Mouse (Mus musculus): ENCODE data around the gene Zgrf1. TPM values are rescaled to one million over a fixed set of nuclear protein-coding genes. Genes with fewer than 3 reads are reported as not detected.
A peak's percentile ranks its signal among the peaks of the same experiment; 100 is the strongest.

The Zgrf1 gene
- total and polyA plus RNA-seq, 3 experiments = 2.4 to 106 (median 36.5) TPM

DNA sequence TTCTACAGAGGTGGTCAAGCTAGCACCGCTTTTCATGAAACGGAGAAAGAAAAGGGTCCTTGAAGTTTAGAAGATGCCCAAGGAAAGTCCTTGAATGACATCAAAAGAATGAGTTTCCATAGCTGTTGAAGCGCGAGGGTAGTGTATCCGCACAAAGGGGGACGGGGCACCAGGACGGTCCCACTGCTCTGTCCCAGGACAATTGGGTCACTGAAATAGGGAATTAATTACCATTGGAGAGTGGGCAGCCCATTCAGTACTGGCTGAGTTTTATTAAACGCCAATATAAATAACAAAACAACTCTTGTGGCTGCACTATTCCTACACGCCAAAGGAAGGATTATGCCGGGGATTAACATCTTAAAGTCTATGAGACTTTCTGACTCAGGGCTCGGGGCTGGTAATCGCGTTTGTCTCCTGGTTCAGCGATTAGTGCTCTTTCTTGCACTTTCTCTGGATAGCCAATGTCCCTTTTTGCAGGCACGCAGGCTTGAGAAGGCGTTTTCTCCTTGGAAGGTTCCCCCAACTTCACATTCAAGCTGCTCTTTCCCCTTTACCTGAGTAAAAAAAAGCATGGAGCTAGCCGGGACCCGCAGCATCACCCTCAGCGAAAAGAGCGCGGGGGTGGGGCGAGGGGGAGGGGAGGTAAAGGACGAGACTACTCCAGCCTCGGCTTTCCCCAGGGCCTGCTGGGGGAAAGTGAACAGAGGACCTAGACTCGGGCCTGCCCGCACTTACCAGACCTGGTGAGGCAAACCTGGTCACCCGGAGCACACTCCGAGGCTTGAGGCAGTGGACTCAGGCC, 74.1 kb downstream of the Zgrf1 start:
- no peaks in the 10 kb centered on the region for H3K36me3 ChIP-seq (replicated peaks)
- H3K27me3 ChIP-seq (ENCODE audit: insufficient read depth, low read length) = peaks cover 61% of the 10 kb centered on the region
- DNase-seq (ENCODE audit: low spot score) (no peak), ATAC-seq (ENCODE audit: extremely low read depth, insufficient number of reproducible peaks, low FRiP score, poor library complexity, severe bottlenecking) (no peak)
- H3K9me3 ChIP-seq (replicated peaks) = no peaks in the 10 kb centered on the region
- peaks cover 42% of the 10 kb centered on the region for H3K4me1 ChIP-seq (ENCODE audit: insufficient read depth, low read depth, low read length)
- no peak overlapping the region; the same call in 1 of the 2 replicates for H3K4me3 ChIP-seq (ENCODE audit: low read depth, low read length)
- TF ChIP-seq TAL1 (conservative IDR thresholded peaks at IDR 0.05; ENCODE audit: low read depth, low read length) (no peak), GATA2 (IDR thresholded peaks at IDR 0.05; ENCODE audit: borderline replicate concordance, low read depth, low read length) (no peak), POLR2AphosphoS5 (IDR thresholded peaks at IDR 0.05; ENCODE audit: insufficient replicate concordance, low read depth, low read length) (no peak), CTCF (IDR thresholded peaks at IDR 0.05; ENCODE audit: low read depth, low read length) (no peak), GATA1 (IDR thresholded peaks at IDR 0.05; ENCODE audit: borderline replicate concordance, low read length) (no peak)

DNA sequence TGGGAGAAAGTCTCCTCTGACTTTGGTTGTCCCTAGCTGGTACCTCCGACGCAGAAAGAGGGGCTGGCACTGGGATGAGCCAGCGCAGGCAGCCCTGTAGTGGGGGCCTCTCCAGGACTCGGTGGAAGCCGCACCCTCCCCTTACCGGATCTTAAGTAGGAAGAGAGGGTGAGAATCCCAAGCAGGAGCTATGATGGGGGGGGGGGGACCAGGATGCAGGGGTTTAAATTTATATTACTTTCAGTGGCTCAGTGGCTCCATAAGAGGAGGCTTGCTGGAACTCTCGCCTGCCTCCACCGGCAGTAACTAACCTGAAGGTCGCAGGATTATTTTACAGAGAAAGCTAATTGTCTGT, 74.6 kb downstream of the Zgrf1 start:
- Histone ChIP-seq H3K36me3 (replicated peaks) (no peaks in the 10 kb centered on the region), H3K4me1 (ENCODE audit: insufficient read depth, low read depth, low read length) (peaks cover 48% of the 10 kb centered on the region), H3K9me3 (replicated peaks) (peaks cover 1% of the 10 kb centered on the region), H3K27me3 (ENCODE audit: insufficient read depth, low read length) (peaks cover 67% of the 10 kb centered on the region), H3K4me3 (ENCODE audit: low read depth, low read length) (no peak overlapping the region; the same call in 1 of the 2 replicates)
- no peak for ATAC-seq (ENCODE audit: extremely low read depth, insufficient number of reproducible peaks, low FRiP score, poor library complexity, severe bottlenecking)
- TF ChIP-seq GATA2 (IDR thresholded peaks at IDR 0.05; ENCODE audit: borderline replicate concordance, low read depth, low read length) = no peak
- no peak for TF ChIP-seq TAL1 (conservative IDR thresholded peaks at IDR 0.05; ENCODE audit: low read depth, low read length)
- no peak for TF ChIP-seq GATA1 (IDR thresholded peaks at IDR 0.05; ENCODE audit: borderline replicate concordance, low read length)
- no peak for TF ChIP-seq CTCF (IDR thresholded peaks at IDR 0.05; ENCODE audit: low read depth, low read length)
- TF ChIP-seq POLR2AphosphoS5 (IDR thresholded peaks at IDR 0.05; ENCODE audit: insufficient replicate concordance, low read depth, low read length) = no peak
- DNase-seq (ENCODE audit: low spot score) = no peak

- H3K4me1 ChIP-seq (ENCODE audit: insufficient read depth, low read depth, low read length) = peaks cover 54% of the 10 kb centered on the region
- no peak for ATAC-seq (ENCODE audit: extremely low read depth, insufficient number of reproducible peaks, low FRiP score, poor library complexity, severe bottlenecking)
- no peak for DNase-seq (ENCODE audit: low spot score)
- peaks cover 72% of the 10 kb centered on the region for H3K27me3 ChIP-seq (ENCODE audit: insufficient read depth, low read length)
- H3K9me3 ChIP-seq (replicated peaks) = peaks cover 7% of the 10 kb centered on the region
- H3K36me3 ChIP-seq (replicated peaks) = no peaks in the 10 kb centered on the region
- H3K4me3 ChIP-seq (ENCODE audit: low read depth, low read length) = peak overlapping the region; percentile 57; the same call in 1 of the 2 replicates
- no peak for TF ChIP-seq GATA2 (IDR thresholded peaks at IDR 0.05; ENCODE audit: borderline replicate concordance, low read depth, low read length)
- TF ChIP-seq TAL1 (conservative IDR thresholded peaks at IDR 0.05; ENCODE audit: low read depth, low read length) = no peak
- TF ChIP-seq GATA1 (IDR thresholded peaks at IDR 0.05; ENCODE audit: borderline replicate concordance, low read length) = no peak
- no peak for TF ChIP-seq CTCF (IDR thresholded peaks at IDR 0.05; ENCODE audit: low read depth, low read length)
- no peak for TF ChIP-seq POLR2AphosphoS5 (IDR thresholded peaks at IDR 0.05; ENCODE audit: insufficient replicate concordance, low read depth, low read length)
Observed at GRCm38 (mm10) chr3:127628311-127629184, 75.3 kb downstream of the Zgrf1 start.

DNA sequence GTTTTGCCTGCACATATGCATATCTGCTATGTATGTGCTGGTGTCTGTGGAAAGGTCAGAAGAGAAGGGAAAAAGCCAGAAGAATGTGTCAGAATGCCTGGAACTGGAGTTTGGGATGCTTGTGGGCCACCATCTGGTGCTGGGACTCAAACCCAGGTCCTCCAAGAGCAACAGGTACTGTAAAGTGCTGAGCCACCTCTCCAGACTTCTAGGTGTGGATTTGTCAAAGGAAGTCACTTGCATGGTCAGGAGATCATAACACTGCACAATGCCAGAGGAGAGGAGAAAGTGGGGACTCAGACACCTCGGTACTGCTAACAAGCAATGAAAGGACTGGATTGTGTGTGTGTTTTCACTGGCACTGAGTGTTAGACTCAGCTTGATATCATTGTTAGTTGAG, 76.9 kb downstream of the Zgrf1 start:
- ATAC-seq (ENCODE audit: extremely low read depth, insufficient number of reproducible peaks, low FRiP score, poor library complexity, severe bottlenecking) (no peak), DNase-seq (ENCODE audit: low spot score) (no peak)
- H3K27me3 ChIP-seq (ENCODE audit: insufficient read depth, low read length) = peaks cover 82% of the 10 kb centered on the region
- H3K36me3 ChIP-seq (replicated peaks) = no peaks in the 10 kb centered on the region
- no peak overlapping the region for H3K4me3 ChIP-seq (ENCODE audit: low read depth, low read length)
- peaks cover 62% of the 10 kb centered on the region for H3K4me1 ChIP-seq (ENCODE audit: insufficient read depth, low read depth, low read length)
- peaks cover 14% of the 10 kb centered on the region for H3K9me3 ChIP-seq (replicated peaks)
- TF ChIP-seq TAL1 (conservative IDR thresholded peaks at IDR 0.05; ENCODE audit: low read depth, low read length) (no peak), GATA2 (IDR thresholded peaks at IDR 0.05; ENCODE audit: borderline replicate concordance, low read depth, low read length) (no peak), POLR2AphosphoS5 (IDR thresholded peaks at IDR 0.05; ENCODE audit: insufficient replicate concordance, low read depth, low read length) (no peak), CTCF (IDR thresholded peaks at IDR 0.05; ENCODE audit: low read depth, low read length) (no peak), GATA1 (IDR thresholded peaks at IDR 0.05; ENCODE audit: borderline replicate concordance, low read length) (no peak)

DNA sequence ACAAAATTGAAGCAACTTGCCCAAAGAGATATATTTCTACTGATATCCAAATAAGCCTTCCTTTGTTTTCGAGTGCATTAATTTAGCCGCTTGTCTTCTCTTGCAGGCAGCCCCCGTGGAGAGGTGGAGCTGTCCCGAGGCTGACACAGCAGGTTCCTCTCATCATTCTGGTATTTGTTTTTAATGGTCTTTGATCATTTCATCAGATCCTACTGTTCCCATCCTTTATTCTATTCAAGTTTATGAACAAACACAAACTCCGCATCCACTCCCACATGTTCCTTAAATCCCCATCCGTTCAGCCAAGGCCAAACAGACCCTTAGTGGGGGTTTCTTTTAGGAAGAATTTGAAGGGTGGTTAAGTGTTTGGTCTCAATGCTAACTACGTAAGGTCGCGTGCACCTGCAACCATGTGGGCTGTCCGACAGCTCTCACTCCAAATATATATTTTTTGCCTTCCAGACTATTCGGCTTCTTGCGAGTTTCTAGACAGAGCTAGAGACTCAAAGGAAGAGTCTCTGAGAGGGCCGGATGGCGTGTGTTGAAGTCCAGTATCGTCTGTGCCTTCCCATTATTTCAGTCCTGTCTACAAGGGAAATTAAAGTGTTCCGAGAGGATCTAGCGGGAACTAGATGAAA, 77.6 kb downstream of the Zgrf1 start:
- peaks cover 81% of the 10 kb centered on the region for H3K27me3 ChIP-seq (ENCODE audit: insufficient read depth, low read length)
- no peak for TF ChIP-seq POLR2AphosphoS5 (IDR thresholded peaks at IDR 0.05; ENCODE audit: insufficient replicate concordance, low read depth, low read length)
- TF ChIP-seq GATA2 (IDR thresholded peaks at IDR 0.05; ENCODE audit: borderline replicate concordance, low read depth, low read length) = no peak
- TF ChIP-seq TAL1 (conservative IDR thresholded peaks at IDR 0.05; ENCODE audit: low read depth, low read length) = no peak
- TF ChIP-seq GATA1 (IDR thresholded peaks at IDR 0.05; ENCODE audit: borderline replicate concordance, low read length) = no peak
- no peak for TF ChIP-seq CTCF (IDR thresholded peaks at IDR 0.05; ENCODE audit: low read depth, low read length)
- ATAC-seq (ENCODE audit: extremely low read depth, insufficient number of reproducible peaks, low FRiP score, poor library complexity, severe bottlenecking) = no peak

More for the DNA sequence above, 77.6 kb downstream of the Zgrf1 start:
- Histone ChIP-seq H3K4me1 (ENCODE audit: insufficient read depth, low read depth, low read length) (peaks cover 56% of the 10 kb centered on the region), H3K4me3 (ENCODE audit: low read depth, low read length) (no peak overlapping the region), H3K9me3 (replicated peaks) (peaks cover 14% of the 10 kb centered on the region), H3K36me3 (replicated peaks) (no peaks in the 10 kb centered on the region)
- DNase-seq (ENCODE audit: low spot score) = no peak

Measured in G1E (cell line).